Mouse (Mus musculus): ENCODE measurements around the gene Nova2.

Nova2 gene

DNA sequence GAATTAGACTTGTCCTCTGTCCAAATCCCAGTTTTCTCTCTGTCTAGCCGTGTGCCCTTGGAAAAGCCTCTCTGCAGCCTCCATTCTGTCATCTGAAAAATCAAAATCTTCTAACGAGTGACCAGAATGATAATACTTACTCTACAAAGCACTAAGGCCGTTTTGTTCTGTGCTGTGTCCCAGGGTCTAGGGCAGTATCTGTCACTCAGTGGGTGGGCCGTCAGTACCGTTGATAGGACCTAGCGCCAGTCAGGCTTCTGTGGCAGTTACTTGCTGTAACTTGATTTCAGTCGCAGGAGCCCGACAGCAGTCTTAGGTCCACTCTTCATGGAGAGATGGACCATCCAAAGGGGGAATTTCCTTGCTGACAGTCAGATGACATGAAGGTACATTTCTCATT is 1.4 kb upstream of the Nova2 start:
- DNase-seq (ENCODE audit: low spot score), result no peak

DNA sequence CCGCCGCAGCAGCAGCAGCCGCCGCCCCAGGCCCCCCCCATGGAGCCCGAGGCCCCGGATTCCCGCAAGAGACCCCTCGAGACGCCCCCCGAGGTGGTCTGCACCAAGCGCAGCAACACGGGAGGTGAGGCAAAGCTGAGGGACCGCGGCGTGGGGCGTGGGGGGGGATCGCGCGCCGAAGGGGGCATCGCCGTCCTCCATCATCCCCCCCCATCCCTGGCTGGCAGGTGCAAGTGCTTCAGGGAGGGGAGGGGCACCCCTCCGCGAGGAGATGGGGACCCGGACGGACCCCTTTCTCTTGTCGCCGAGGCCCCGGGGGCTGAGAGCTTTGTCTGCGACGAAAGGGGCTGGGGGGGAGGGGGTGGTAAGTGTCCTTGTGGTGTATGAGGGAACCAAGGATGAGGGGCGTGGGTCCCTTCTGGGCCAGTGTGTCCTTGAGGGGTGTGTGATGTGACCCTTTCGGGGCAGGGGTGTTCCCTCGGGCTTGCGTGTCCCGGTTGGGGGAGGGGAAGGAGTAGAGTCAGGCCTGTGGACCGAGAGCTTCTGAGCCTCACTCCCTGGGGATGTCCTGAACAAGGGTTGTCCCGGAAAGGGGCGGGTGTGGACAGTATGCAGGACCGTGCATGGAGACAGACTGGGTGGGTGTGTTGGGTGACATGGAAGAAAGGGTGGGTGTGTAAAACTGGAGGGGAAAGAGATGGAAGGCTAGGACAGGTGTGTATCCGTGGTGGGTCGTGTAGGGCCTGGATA is 528 bp downstream of the Nova2 start:
- DNase-seq (ENCODE audit: low spot score), result no peak

DNA sequence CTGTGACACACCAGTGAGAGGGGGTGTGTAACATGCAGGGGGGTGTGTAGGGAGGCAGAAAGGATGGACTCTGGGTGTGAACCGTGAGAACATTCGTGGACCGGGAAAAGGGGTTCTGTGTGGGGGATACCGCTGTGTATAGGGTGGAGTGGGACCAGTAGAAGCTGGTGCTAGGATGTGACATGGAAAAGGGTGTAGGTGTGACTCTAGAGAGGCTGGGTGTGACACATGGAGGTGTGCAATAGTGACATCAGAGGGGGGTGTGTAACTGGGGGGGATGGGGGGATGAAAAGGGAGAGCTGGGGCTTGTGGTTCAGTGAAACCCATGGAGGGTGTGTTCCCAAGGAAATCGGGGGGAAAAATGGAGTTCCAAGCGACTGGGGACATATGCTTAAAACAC is 1.2 kb downstream of the Nova2 start:
- DNase-seq (ENCODE audit: low spot score), result no peak

DNA sequence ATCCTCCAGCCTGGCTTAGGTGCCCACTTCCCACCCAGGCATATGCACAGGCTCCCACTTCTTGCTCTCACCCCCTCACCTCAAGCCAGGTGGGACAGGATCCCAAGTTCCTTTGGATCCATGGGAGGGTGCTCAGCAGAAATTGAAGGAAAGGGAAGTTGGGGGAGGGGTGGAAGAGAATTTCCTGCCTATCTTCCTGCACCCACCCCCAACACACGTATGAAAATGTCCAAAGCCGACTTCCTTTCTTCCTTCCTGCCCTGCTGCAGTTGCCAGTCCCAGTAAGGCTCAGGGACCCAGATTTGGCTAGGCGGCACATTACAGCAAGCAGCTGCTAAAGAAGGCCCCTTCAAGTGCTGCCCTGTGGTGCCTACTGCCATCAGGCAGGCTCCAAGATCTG is 2.1 kb downstream of the Nova2 start:
- no peak for DNase-seq (ENCODE audit: low spot score)

DNA sequence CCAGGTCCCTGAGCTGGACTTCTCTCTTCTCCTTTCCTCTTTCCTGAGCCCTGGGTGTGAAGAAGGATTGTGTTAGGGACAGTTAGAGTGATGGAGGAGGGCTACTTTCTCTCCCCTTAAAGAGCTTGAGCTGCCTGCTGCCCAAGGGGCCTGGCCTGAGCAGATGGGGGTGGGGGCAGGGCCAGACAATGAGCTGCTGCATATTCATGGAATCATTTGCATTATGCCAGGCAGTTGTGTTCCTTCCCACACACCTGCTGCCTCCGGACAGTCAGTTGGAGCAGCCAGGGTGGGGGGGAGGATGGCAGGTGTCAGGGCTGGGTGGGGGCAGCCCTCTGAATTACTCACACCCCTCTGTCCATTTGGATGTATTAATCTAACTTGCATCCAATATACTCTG is 16.7 kb downstream of the Nova2 start:
- DNase-seq (ENCODE audit: low spot score), result no peak

DNA sequence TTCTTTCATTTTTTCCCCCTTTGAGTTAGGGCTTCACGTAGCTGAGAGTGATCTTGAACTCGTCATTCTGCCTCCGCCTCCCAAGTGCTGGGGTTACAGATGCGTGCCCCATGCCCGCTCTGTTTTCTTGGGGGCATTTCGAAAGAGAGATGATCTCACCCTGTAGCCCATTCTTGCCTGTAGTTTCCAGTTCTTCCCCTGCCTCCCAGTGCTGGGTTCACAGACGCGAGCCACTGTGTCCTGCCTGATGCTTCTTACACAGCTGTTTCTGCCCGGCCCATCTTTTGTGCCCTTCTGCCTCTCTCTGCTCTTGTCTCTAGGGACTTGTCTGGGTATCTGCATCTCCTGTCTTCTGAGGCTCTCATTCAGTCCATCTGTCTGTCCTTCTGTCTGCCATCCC is 17.1 kb downstream of the Nova2 start:
- DNase-seq (ENCODE audit: low spot score), result no peak

DNA sequence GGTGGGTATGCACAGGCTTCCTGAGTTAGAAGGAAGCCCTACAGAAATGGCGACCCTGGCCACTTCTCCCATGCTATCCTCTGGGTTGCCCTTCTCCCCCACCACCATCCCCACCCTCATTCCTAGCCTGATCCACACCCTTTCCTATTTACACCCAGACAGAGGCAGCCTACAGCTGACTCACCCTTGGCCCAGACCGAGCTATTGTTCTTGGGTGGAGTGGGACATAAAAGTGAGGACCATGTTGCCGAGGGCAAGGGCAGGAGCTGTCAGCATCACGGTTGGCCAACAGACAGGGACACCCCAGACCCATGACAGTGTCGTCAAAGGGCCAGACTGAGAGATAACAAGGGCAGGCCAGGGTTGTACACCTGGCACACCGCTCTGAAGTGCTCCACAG is 22.5 kb downstream of the Nova2 start:
- DNase-seq (ENCODE audit: low spot score), result no peak

DNA sequence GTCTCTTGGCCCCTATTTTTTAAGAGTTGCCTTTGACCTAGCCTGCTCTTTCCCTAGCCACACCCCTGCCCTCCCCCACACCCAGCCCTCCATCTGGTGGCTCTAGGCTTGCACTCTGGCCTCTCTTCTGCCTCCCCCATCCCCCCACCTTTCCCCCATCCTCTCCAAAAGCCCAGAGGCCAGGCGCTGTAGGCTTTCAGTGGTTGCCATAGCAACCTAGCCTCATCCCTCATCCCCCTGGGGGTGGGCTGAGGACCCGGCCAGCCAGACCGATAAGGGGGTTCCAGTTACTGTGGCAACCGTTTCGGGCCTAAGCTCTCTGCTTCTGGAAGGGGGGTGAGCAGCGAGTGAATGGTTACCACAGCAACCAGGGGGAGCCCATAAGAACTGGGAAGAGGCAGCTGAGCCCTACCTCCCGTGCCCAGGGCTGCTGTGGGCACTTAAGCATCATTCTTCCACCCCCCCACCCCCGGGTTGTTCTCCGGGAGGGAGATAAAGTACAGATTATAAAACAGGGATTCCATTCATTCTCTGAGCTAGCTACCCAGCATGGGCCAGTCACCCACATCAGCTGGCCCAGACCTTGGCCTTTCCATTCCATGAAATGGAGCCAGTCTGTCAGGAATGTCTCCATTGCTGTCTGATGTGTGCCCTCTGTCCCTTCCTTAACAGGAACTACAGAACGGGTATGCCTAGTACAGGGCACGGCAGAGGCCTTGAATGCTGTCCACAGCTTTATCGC is 24.3 kb downstream of the Nova2 start:
- DNase-seq (ENCODE audit: low spot score), result no peak

DNA sequence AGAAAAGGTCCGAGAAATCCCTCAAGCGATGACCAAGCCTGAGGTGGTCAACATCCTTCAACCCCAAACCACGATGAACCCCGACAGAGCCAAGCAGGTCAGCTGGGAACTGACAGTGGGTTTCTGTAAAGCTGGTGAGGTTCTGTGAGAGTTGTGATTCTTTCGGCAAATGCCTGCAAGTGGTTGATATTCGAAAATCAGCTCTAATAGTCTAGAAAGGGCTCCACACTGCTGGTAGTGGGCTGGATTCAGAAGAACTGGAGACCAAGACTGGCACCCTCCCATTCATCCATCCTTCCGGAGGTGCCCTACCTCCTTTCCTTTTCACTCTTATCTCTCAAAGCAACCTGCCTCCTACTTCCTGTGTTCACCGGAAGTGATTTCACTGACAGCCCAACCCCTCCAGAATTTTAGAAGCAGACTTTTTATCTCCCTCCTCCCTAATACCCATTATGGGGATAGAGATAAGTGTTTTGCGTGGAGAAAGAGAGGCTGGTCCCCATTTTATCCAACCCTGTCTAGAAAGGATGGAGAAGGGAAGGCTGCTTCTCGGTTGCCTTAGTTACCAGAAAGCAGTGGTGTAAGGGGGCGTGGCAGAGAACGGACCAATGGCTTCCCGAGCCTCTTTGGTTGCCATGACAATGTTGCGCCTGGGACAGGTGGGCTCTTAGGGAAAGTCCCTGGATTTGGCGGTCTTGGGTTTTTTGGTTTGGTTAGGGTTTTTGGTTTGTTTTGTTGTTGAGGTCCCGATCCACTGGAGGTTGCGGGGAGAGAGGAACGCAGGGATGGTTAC is 25.0 kb downstream of the Nova2 start:
- DNase-seq (ENCODE audit: low spot score), result no peak

DNA sequence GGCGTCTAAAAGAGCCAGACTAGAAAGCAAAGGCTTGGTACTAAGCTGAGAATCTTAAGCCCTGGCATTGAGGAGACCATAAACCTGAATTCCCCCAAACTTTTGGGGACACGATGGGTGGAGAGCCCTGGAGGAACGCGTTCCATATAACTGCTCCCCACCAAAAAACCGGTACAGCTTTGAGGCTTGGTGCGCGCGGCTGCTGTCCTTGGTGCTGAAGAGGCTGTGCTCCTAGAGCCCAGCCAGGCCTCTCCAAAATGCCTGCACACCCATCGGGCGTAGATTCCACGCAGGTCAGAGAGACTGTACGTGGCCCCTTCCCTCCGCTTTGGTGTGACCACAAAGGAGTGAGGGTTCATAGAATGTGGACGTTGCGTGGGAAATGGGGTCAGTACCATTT is 25.7 kb downstream of the Nova2 start:
- DNase-seq (ENCODE audit: low spot score), result no peak

DNA sequence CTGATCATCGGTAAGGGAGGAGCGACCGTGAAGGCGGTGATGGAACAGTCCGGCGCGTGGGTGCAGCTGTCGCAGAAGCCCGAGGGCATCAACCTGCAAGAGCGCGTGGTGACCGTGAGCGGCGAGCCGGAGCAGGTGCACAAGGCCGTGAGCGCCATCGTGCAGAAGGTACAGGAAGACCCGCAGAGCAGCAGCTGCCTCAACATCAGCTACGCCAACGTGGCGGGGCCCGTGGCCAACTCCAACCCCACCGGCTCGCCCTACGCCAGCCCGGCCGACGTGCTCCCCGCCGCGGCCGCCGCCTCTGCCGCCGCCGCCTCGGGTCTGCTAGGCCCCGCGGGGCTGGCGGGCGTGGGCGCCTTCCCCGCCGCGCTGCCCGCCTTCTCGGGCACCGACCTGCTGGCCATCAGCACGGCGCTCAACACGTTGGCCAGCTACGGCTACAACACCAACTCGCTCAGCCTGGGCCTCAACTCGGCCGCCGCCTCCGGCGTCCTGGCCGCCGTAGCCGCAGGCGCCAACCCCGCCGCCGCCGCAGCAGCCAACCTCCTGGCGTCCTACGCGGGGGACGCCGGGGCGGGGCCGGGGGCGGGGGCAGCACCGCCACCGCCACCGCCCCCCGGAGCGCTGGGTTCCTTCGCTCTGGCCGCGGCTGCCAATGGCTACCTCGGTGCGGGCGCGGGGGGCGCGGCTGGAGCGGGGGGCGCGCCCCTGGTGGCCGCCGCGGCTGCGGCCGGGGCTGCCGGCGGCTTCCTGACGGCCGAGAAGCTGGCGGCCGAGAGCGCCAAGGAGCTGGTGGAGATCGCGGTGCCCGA is 32.1 kb downstream of the Nova2 start:
- DNase-seq (ENCODE audit: low spot score), result peak; percentile 21

DNA sequence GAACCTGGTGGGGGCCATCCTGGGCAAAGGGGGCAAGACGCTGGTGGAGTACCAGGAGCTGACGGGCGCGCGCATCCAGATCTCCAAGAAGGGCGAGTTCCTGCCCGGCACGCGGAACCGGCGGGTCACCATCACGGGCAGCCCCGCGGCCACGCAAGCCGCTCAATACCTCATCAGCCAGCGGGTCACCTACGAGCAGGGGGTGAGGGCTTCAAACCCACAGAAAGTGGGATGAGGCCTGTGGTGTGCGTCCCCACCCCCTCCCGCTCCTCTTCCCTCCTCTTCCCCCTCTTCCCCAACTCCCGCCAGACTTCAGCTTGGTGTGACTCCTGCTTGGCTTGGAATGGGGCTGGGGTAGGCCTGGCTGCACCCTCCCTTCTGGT is 32.7 kb downstream of the Nova2 start:
- no peak for DNase-seq (ENCODE audit: low spot score)

DNA sequence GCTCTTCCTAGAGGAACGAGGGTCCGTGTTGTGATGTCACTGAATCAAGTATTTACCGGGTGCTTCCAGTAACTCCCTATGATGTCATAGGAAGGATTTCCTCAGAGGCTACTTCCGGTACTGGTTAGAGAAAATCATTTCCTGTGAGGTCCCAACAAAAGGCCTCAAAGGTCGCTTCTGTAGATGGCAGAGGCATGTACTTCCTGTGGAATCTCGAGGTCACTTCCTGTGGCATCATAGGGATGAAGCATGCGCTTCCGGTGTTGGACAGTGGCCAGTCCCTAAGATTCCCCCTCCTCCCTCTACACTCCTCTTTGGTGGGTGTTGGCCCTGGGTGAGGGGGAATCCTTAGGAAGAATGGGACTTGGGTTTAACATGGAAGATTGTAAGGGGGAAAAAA is 33.8 kb downstream of the Nova2 start:
- no peak for DNase-seq (ENCODE audit: low spot score)

DNA sequence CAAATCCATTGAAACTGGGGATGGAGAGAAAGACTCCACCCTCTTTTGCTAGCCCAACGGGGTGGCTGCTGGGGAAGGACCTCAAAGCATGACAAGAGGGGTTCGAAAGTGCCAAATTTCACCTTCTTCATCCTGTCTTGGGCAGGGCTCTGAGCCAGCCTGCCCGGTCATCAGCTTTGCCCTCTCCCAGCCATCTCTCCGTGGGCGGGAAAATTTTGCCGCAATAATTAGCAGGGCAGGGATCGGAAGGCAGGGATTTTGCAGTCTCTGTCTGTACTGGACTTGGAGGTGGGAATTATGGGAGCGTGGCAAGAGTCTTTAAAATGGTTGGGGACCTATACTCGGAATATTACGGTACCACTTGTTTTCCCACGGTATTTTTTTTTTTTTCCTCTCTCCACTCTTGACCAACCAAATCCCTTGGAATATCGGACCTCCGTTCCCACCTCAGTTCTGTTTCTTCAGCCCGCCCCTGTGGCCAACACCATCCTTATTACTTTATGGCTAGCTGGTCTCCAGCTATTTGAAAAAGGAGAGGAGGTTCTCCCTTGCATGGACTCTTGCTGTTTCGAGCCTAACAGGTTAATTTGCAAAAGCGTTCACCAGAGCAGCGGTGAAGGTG is 36.6 kb downstream of the Nova2 start:
- DNase-seq (ENCODE audit: low spot score), result no peak

DNA sequence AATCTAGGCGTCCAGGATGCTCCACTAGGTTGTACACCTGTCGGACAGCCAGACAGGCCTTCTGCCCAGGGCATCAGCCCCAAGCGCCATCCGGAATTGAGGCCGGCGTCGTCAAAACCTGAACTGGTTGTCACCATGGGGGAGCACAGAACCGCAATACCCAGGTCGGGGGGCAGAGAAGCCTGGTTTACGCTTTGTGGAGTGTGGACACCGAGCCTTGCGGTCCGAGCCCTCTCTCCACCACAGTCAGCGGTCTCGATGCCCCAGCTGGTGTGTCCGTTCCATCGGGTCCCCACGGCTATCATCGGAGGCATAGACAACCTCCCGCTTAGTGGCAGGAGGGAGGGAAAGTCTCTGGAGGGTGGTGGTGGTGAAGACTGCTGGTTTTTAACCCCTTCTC is 37.1 kb downstream of the Nova2 start:
- no peak for DNase-seq (ENCODE audit: low spot score)

DNA sequence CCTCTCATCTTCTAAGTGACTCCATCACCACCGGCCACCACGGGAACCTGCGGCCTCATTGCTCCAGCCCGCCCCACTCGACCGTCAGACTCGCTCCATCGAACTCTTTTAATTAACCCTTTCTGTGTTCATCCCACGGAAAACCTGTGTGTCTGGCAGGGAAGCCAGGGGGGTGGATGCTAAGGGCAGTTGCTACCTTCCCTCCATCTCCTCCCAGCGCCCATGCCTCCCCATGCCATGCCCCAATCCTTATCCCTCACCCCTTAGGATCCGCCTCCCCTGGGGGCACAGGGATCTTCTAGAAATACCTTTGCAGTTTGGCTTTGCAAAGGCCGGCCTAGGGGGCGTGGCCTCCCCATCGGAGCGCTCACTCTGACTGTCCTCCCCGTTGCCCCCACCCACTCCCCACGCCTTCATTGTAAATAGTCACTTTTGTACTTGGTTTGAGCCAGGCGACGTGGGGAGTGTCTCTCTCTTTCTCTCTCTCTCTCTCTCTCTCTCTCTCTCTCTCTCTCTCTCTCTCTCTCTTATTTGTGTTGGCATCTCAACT is 37.7 kb downstream of the Nova2 start:
- DNase-seq (ENCODE audit: low spot score), result no peak

DNA sequence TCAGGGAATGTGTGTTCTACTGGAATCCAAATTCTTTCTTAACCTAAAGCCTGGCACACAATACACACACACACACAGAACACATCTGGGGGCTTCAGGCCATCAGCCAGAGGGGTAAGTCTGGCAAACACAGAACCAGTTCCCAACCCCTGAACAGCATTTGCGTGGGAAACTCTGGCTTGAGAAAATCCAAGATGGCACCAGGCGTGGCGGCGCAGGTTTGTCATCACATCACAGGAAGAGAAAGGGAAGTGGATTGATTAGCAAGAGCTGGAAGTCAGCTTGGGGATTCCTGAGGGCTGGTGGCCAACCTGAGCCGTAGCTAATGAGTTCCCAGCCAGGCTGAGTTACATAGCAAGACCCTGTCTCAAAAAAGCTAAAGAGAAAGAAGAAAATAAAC is 39.6 kb downstream of the Nova2 start:
- no peak for DNase-seq (ENCODE audit: low spot score)

DNA sequence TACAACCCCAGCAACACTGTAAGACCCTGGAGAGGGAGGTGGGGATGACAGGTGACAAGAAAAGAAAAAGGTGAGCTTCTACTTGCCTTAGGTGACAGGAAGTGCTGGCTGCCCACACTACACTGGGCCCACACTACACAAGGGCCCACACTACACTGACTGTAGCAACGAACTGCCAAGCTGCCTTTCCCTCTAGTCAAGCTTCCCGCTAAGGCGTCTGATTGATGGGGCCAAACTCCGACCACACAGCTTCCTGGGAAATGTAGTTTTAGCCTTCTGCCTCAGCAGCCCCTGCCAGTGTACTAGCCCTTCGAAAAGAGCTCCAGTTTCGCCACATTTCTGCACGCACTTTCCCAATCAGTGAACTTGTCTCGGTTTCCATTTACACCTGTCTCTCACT is 41.9 kb downstream of the Nova2 start:
- DNase-seq (ENCODE audit: low spot score), result no peak

DNA sequence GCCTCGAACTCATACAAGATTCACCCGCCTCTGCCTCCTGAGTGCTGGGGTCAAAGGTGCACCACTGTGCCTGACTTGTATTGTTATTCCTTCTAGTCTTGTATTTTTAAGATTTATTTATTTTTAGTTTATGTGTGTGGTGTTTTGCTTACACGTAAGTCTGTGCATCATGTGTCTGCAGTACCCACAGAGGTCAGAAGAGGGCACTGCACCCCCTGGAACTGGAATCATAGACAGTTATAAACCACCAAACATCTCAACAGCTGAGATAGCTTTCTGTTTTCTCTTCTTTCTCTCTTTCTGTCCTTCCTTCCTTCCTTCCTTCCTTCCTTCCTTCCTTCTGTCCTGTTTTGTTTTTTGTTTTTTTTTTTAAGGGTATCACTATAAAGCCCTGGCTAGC is 45.3 kb downstream of the Nova2 start:
- DNase-seq (ENCODE audit: low spot score), result no peak

DNA sequence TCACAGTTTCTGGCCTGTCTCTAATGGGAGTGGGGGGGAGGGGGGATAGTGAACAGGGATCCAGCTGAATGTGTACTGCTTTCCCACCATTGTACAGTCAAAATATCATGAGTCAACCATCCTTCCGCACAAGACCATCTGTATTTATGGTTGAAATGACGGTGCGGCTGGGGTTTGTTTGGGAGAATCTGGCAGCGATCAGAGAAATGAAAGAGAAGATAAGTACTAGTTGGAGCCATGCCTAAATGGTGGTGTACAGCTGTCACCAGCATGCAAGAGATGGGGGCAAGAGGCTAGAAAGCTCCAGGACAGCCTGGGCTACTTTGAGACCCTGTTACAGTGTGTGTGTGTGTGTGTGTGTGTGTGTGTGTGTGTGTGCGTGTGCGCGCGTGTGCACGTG is 52.7 kb downstream of the Nova2 start:
- no peak for DNase-seq (ENCODE audit: low spot score)

DNA sequence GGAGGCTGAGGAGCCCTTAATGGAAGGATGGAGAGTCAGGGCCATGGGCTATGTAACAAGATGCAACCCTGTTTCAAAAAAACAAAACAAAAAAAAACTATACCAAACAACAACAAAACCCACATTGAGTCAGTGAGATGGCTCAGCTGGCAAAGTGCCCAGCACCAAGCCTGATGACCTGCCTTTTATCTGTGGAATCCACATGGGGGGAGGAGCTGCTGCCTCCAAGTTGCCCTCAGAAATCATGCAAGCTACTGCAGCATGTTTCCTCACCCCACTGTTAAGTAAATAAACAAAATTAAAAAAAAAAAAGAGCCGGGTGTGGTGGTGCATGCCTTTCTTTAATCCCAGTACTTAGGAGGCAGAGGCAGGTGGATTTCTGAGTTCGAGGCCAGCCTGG is 60.8 kb downstream of the Nova2 start:
- DNase-seq (ENCODE audit: low spot score), result no peak

DNA sequence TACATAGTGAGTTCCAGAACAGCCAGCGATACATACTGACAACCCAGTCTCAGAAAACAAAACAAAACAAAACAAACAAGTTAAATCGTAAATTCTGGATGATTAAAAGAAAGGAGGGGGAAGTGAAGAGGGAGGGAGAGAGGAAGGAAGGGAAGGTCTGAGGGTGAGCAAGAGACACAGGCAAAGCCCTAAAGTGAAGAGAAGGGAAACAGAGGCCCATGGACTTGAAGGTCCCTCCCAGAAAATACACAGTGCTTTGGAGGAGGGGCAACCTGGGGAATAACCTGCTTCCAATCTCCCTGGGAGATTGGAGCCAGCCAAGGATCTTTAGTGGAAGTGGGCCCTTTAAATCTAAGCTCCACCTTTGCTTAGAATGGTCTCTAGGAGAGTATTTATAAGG is 61.4 kb downstream of the Nova2 start, which contains the start of gene Nanos2:
Gene Nanos2, plus strand, starts transcription at position 301 of the 400 bp plus-strand sequence.
- no peak for DNase-seq (ENCODE audit: low spot score)

Measured in ovary, postnatal 10 days (tissue).